Mouse (Mus musculus) spleen, adult 18-20 months (tissue): ENCODE measurements at regions not wholly inside any gene's neighbourhood (a gene's known extent, or its start where the extent isn't known, plus 50 kb on each side); places are given as distances from the start of the nearest gene placed in this dataset.

Experiments
- DNase-seq, 2 experiments: peaks; one replicate each; pipeline ENCODE4 v3.0.0; 2022; ENCODE audit warnings: mixed read lengths in 2 of 2

GRCm38 (mm10) chr7:111420698-111421097, 337.9 kb upstream of the Eif4g2 start:
- no peak for DNase-seq

- no peak for DNase-seq
Measured at GRCm38 (mm10) chr7:111417735-111418134, 334.9 kb upstream of the Eif4g2 start.

GRCm38 (mm10) chr7:111416061-111416460, 333.2 kb upstream of the Eif4g2 start:
- no peak for DNase-seq

- no peak for DNase-seq
Measured at GRCm38 (mm10) chr7:111413745-111414144, 330.9 kb upstream of the Eif4g2 start.

- DNase-seq = no peak
Measured at GRCm38 (mm10) chr7:111412957-111413356, 330.1 kb upstream of the Eif4g2 start.

GRCm38 (mm10) chr7:111411386-111411960, 328.6 kb upstream of the Eif4g2 start:
- DNase-seq = no peak

- no peak for DNase-seq
Measured at GRCm38 (mm10) chr7:111395972-111396371, 313.1 kb upstream of the Eif4g2 start.

- DNase-seq = no peak
Measured at GRCm38 (mm10) chr7:111395111-111395510, 312.3 kb upstream of the Eif4g2 start.

- no peak for DNase-seq
Measured at GRCm38 (mm10) chr7:111393846-111394245, 311.0 kb upstream of the Eif4g2 start.

- no peak for DNase-seq
Measured at GRCm38 (mm10) chr7:111389690-111390089, 306.9 kb upstream of the Eif4g2 start.

- no peak for DNase-seq
Measured at GRCm38 (mm10) chr7:111374534-111374933, 291.7 kb upstream of the Eif4g2 start.

- no peak for DNase-seq
Measured at GRCm38 (mm10) chr7:111373380-111374173, 290.7 kb upstream of the Eif4g2 start.

- no peak for DNase-seq
Measured at GRCm38 (mm10) chr7:111370421-111370887, 287.6 kb upstream of the Eif4g2 start.

- DNase-seq = no peak
Measured at GRCm38 (mm10) chr7:111368296-111369004, 285.6 kb upstream of the Eif4g2 start.

GRCm38 (mm10) chr7:111366951-111367653, 284.3 kb upstream of the Eif4g2 start:
- DNase-seq = no peak

- no peak for DNase-seq
Measured at GRCm38 (mm10) chr7:111365384-111365783, 282.6 kb upstream of the Eif4g2 start.

- DNase-seq = no peak
Measured at GRCm38 (mm10) chr7:111363206-111363605, 280.4 kb upstream of the Eif4g2 start.

GRCm38 (mm10) chr7:111362646-111363045, 279.8 kb upstream of the Eif4g2 start:
- no peak for DNase-seq

GRCm38 (mm10) chr7:111355088-111355656, 272.3 kb upstream of the Eif4g2 start:
- DNase-seq = no peak

- no peak for DNase-seq
Measured at GRCm38 (mm10) chr7:111354066-111354465, 271.2 kb upstream of the Eif4g2 start.

- no peak for DNase-seq
Measured at GRCm38 (mm10) chr7:111352176-111352575, 269.3 kb upstream of the Eif4g2 start.

GRCm38 (mm10) chr7:111345117-111345516, 262.3 kb upstream of the Eif4g2 start:
- no peak for DNase-seq

GRCm38 (mm10) chr7:111337053-111337452, 254.2 kb upstream of the Eif4g2 start:
- DNase-seq = no peak
